Mouse (Mus musculus): ENCODE measurements around the gene Olfr1199.

The Olfr1199 gene

DNA sequence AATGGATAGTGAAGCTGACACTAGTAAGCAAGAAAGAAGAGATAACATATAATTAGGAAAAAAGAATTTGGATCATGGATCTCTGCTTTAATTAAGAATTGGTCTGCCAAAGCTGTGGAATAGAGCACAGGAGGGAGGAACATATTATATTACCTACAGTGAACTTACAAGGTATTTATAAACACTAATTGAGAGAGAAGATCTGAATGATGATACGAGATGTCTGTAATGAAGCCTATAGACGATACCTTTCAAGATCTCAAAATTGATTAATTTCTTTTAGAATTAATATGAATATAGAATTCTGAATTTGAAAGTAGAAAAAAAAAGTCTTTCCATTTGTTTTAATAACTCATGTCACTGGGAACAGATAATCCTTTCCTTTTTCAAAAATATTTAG is at the start of gene Olfr1199:
Olfr1199 (minus strand) TSS at position 101 of the 400 bp plus-strand sequence.
- DNase-seq (ENCODE audit: low spot score) = no peak

GRCm38 (mm10) chr2:88792736-88793135 is 32.5 kb upstream of the Olfr1199 start, which contains the start of gene Olfr1201:
TSS of gene Olfr1201 (plus strand) at chr2:88793036.
- no peak for DNase-seq (ENCODE audit: low spot score)

DNA sequence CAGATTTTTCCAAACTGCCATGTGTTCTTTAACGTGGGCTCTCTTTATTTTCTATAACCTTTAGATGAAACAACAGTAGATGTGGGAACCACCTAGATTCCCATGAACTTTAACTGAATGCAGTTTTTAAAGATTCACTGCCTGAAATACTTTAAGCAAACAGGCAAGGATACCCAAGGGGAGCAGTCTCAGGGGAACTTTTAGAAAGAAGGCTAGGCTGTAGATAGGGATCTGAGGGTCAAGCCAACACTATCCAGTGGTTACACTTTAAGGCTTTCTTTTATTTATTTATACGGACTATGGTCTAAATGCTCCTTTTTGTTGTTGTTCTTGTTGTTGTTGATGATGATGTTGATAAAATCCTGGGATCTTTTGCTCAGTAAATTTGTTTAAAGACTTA is 10.1 kb upstream of the Olfr1199 start, which contains the start of gene Olfr1200:
Olfr1200 (minus strand) TSS at position 101 of the 400 bp plus-strand sequence.
- DNase-seq (ENCODE audit: low spot score) = no peak

GRCm38 (mm10) chr2:88751270-88751669 is 9.0 kb downstream of the Olfr1199 start, which contains the start of gene Olfr1198:
TSS of gene Olfr1198 (minus strand) at chr2:88751370.
- no peak for DNase-seq (ENCODE audit: low spot score)

GRCm38 (mm10) chr2:88743379-88743778 is 16.9 kb downstream of the Olfr1199 start:
- DNase-seq (ENCODE audit: low spot score) = no peak

DNA sequence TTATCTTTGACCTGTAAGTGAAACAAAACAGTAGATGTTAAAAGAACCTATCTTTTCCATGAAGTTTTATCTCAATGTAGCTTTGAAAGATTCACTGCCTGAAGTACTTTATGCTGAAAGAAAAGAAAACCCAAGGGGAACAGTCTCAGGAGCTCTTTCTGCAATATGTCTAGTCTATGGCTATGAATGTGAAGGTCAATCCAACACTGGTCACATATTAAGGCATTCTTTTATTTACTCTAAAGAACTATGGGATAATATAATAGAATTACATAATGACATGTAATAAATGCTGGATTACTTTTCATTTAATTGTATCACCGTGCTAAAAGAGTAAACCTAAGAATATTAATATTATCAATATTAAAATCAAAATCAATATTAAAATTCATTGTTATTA is 28.0 kb downstream of the Olfr1199 start, which contains the start of gene Olfr1197:
Olfr1197 (minus strand) TSS at position 101 of the 400 bp plus-strand sequence.
- DNase-seq (ENCODE audit: low spot score) = no peak

GRCm38 (mm10) chr2:88704497-88704896 is 55.8 kb downstream of the Olfr1199 start, which contains the start of gene Olfr1196:
TSS of gene Olfr1196 (minus strand) at chr2:88704597.
- DNase-seq (ENCODE audit: low spot score) = no peak

Measured in embryo, embryonic 10.5 days (tissue).